Mouse (Mus musculus) retina, postnatal 1 day (tissue): Measurements from ENCODE around the gene St6galnac5.
A peak's percentile ranks its signal among the peaks of the same experiment; 100 is the strongest.

Experiments used
- DNase-seq: peaks from one replicate; pipeline ENCODE4 v3.0.0-alpha.2; 2012

Gene St6galnac5

GRCm38 (mm10) chr3:152779819-152780218 lies 202.2 kb downstream of the St6galnac5 start:
- peak; percentile 28 for DNase-seq

GRCm38 (mm10) chr3:152776872-152777540 lies 205.0 kb downstream of the St6galnac5 start:
- DNase-seq, result no peak

- no peak for DNase-seq
These were observed 205.7 kb downstream of the St6galnac5 start for GRCm38 (mm10) chr3:152776363-152776762.

- DNase-seq, result no peak
These were observed 212.0 kb downstream of the St6galnac5 start for GRCm38 (mm10) chr3:152770056-152770455.

GRCm38 (mm10) chr3:152767485-152767884 lies 214.6 kb downstream of the St6galnac5 start:
- DNase-seq, result no peak
